In genomic region chr6:42324482-42325267, GRCm38 (mm10) we compare ENCODE assay signal across 7 mouse cellular contexts. TPM values are rescaled to one million over a fixed set of nuclear protein-coding genes. Genes with fewer than 3 reads are reported as not detected.
DNase-seq lines count a peak whose midpoint lies in the region; TF ChIP-seq lines count a peak whose summit lies in the region.

Gene Fam131b, minus strand, starts transcription at chr6:42324643.

- no peaks in the 10 kb centered on the region for H3K4me1 ChIP-seq in ES-Bruce4 (ENCODE audit: control insufficient read depth, insufficient read depth, low read length)
- H3K4me1 ChIP-seq in bone marrow macrophage, adult 2 months (ENCODE audit: control insufficient read depth, insufficient read depth, low read length): 0 out of 2 replicates have a peak, but pooled peaks cover 3% of the 10 kb centered on the region
- no peaks in the 10 kb centered on the region for H3K4me1 ChIP-seq in embryonic fibroblast, embryonic 13.5 days (ENCODE audit: control insufficient read depth, insufficient read depth, low read length)
- peaks cover 47% of the 10 kb centered on the region for H3K4me1 ChIP-seq in megakaryocyte, embryonic 14.5 days
- H3K4me1 ChIP-seq in small intestine, adult 2 months (ENCODE audit: control insufficient read depth, insufficient read depth, insufficient read length, low read length): peaks cover 3% of the 10 kb centered on the region; the same call in 1 of the 2 replicates

- no peaks in the 10 kb centered on the region for H3K9me3 ChIP-seq in ES-Bruce4 (replicated peaks; ENCODE audit: control insufficient read depth, insufficient read depth, low read length, poor library complexity, severe bottlenecking)
- no peaks in the 10 kb centered on the region; the same call in 1 of the 2 replicates for H3K9me3 ChIP-seq in megakaryocyte, embryonic 14.5 days

- no peak for TF ChIP-seq CTCF in ES-Bruce4 (IDR thresholded peaks at IDR 0.05; ENCODE audit: low read depth, low read length)
- TF ChIP-seq CTCF in bone marrow macrophage, adult 2 months (IDR thresholded peaks at IDR 0.05; ENCODE audit: low read depth, low read length): no peak
- no peak for TF ChIP-seq CTCF in embryonic fibroblast, embryonic 13.5 days (IDR thresholded peaks at IDR 0.05; ENCODE audit: borderline replicate concordance, insufficient read depth, low read length)
- TF ChIP-seq CTCF in small intestine, adult 2 months (IDR thresholded peaks at IDR 0.05; ENCODE audit: extremely low read depth, insufficient read length, insufficient replicate concordance, low read depth, low read length): no peak

- no peak for TF ChIP-seq EP300 in ES-Bruce4 (IDR thresholded peaks at IDR 0.05; ENCODE audit: insufficient read depth, low read depth, low read length)

- no peaks in the 10 kb centered on the region for H3K36me3 ChIP-seq in ES-Bruce4 (ENCODE audit: control insufficient read depth, insufficient read depth, low read length, poor library complexity, severe bottlenecking)
- H3K36me3 ChIP-seq in megakaryocyte, embryonic 14.5 days (replicated peaks; ENCODE audit: low read length): no peaks in the 10 kb centered on the region
- no peaks in the 10 kb centered on the region for H3K36me3 ChIP-seq in small intestine, adult 2 months (ENCODE audit: control insufficient read depth, insufficient read depth, low read length)

- H3K27ac ChIP-seq in ES-Bruce4 (ENCODE audit: insufficient read depth, low read length): no peak within 1 kb of the TSS
- no peak within 1 kb of the TSS for H3K27ac ChIP-seq in bone marrow macrophage, adult 2 months (ENCODE audit: insufficient read depth, low read depth, low read length)
- peak within 1 kb of the TSS; percentile 8; the same call in 1 of the 2 replicates for H3K27ac ChIP-seq in embryonic fibroblast, embryonic 13.5 days (ENCODE audit: insufficient read depth, low read length)
- no peak within 1 kb of the TSS for H3K27ac ChIP-seq in small intestine, adult 2 months (ENCODE audit: insufficient read depth, low read depth, low read length)

- peaks cover 6% of the 10 kb centered on the region; the same call in 1 of the 2 replicates for H3K27me3 ChIP-seq in ES-Bruce4 (ENCODE audit: control insufficient read depth, insufficient read depth, low read length, poor library complexity, severe bottlenecking)
- H3K27me3 ChIP-seq in megakaryocyte, embryonic 14.5 days (replicated peaks): peaks cover 52% of the 10 kb centered on the region
- H3K27me3 ChIP-seq in small intestine, adult 2 months (ENCODE audit: control insufficient read depth, insufficient read depth, low read length): peaks cover 27% of the 10 kb centered on the region

- H3K9ac ChIP-seq in ES-Bruce4 (ENCODE audit: low read depth, poor library complexity, severe bottlenecking): peak within 1 kb of the TSS; percentile 26

- DNase-seq in heart, postnatal 36 days: peak; percentile 40 to 57
- DNase-seq in layer of hippocampus, postnatal 36 days: peak; percentile 78 to 82

- 2% methylated on average over 47 of the region's 68 CpGs for WGBS in small intestine, adult 2 months

- H3K4me3 ChIP-seq in ES-Bruce4 (ENCODE audit: low read depth, low read length): peak within 1 kb of the TSS; percentile 89
- H3K4me3 ChIP-seq in bone marrow macrophage, adult 2 months (ENCODE audit: insufficient read depth, low read length): peak within 1 kb of the TSS; percentile 53
- H3K4me3 ChIP-seq in embryonic fibroblast, embryonic 13.5 days (ENCODE audit: insufficient read depth, low read length): peak within 1 kb of the TSS; percentile 62
- H3K4me3 ChIP-seq in megakaryocyte, embryonic 14.5 days (replicated peaks): peak within 1 kb of the TSS; percentile 90
- H3K4me3 ChIP-seq in small intestine, adult 2 months (ENCODE audit: low read depth, low read length): peak within 1 kb of the TSS; percentile 47

- TF ChIP-seq POLR2A in ES-Bruce4 (IDR thresholded peaks at IDR 0.05; ENCODE audit: insufficient read depth, low read length): no peak
- no peak for TF ChIP-seq POLR2A in bone marrow macrophage, adult 2 months (IDR thresholded peaks at IDR 0.05; ENCODE audit: borderline replicate concordance, low read depth, low read length)
- peak; percentile 48; the same call in 1 of the 2 replicates for TF ChIP-seq POLR2A in embryonic fibroblast, embryonic 13.5 days (IDR thresholded peaks at IDR 0.05; ENCODE audit: low read depth, low read length)
- TF ChIP-seq POLR2A in small intestine, adult 2 months (IDR thresholded peaks at IDR 0.05; ENCODE audit: low read depth, low read length): no peak

- intact Hi-C loops in heart, postnatal 36 days (cut with DNase I): loop anchor here (1.0 to 10.0 kb wide), 4 partner anchors 58 to 560 kb away; no protein-coding TSS in a partner anchor

RNA-seq across cellular contexts. Expression of gene Fam131b, which starts in this region (rescaled TPM):
- polyA plus RNA-seq in ES-Bruce4 (2011; ENCODE audit: insufficient read depth, insufficient read length, low read depth, missing spikeins): 0.63 and 1.3 TPM in 2 replicates
- not detected in 2 replicates for polyA plus RNA-seq in bone marrow macrophage, adult 2 months (2012; ENCODE audit: insufficient read depth, insufficient read length, missing spikeins)
- 5.7 and 6.7 TPM in 2 replicates for polyA plus RNA-seq in embryonic fibroblast, embryonic 13.5 days (2011; ENCODE audit: insufficient read length, low read depth, missing spikeins)
- total RNA-seq in heart, postnatal 36 days (2021): under 1 TPM; 0.54 to 0.89 TPM
- total RNA-seq in layer of hippocampus, postnatal 36 days (2021): 10 to 100 TPM; 76.2 to 77.0 TPM
- 0.41 TPM in 1 of 2 replicates, not detected in the other for polyA plus RNA-seq in megakaryocyte, embryonic 14.5 days (2012; ENCODE audit: insufficient read depth, low replicate concordance)
- polyA plus RNA-seq in small intestine, adult 2 months (2012; rRNA removed): 0.10 and 0.19 TPM in 2 replicates

Comparison
In these comparisons a context has a peak if more than half of its experiments do, and no peak if none do; other contexts are left out.
1. RNA of gene Fam131b (total RNA-seq): 76.2 to 77.0 TPM in layer of hippocampus, postnatal 36 days; 0.54 to 0.89 TPM in heart, postnatal 36 days; every median in the first group is over 10 times any median in the second.
2. Peak in DNase-seq in heart, postnatal 36 days; RNA of the gene not detected or under 1 TPM.
3. Peak in every context shown above with its lines, with median percentiles within 50 percentile points of each other: H3K4me3 ChIP-seq.